Mouse (Mus musculus) midbrain, postnatal 0 days (tissue): ENCODE results near the gene Strip1. TPM values are rescaled to one million over a fixed set of nuclear protein-coding genes. Genes with fewer than 3 reads are reported as not detected.

Source experiments
- ATAC-seq: fragments of 200-750 bp; cut with Nextera tagmentation; 2 replicates; pipeline ENCODE4 v1.8.0; 2017; ENCODE audit warnings: moderate number of reproducible peaks, mild to moderate bottlenecking, moderate TSS enrichment, moderate library complexity; ENCODE audit not compliant: low FRiP score
- DNase-seq: peaks from one replicate; pipeline ENCODE4 v3.0.0-alpha.2; 2015; ENCODE audit warnings: low spot score
- H3K27ac ChIP-seq: fragments of 300-500 bp; sonication (generic); 2 replicates; pipeline ENCODE4 v1.5.1; 2014; ENCODE audit warnings: low read depth, mild to moderate bottlenecking, low read length, mixed read lengths
- H3K27me3 ChIP-seq: fragments of 300-500 bp; sonication (generic); 2 replicates; pipeline ENCODE4 v1.6.1; 2014; ENCODE audit warnings: low read length, control low read depth, mixed read lengths; ENCODE audit not compliant: insufficient read depth
- H3K36me3 ChIP-seq: fragments of 300-500 bp; sonication (generic); 2 replicates; pipeline ENCODE4 v1.6.1; 2014; ENCODE audit warnings: low read length, control low read depth, mixed read lengths; ENCODE audit not compliant: insufficient read depth
- H3K4me1 ChIP-seq: fragments of 300-500 bp; sonication (generic); 2 replicates; pipeline ENCODE4 v1.6.1; 2014; ENCODE audit warnings: mild to moderate bottlenecking, control low read depth, antibody characterized with exemption, low read length, mixed read lengths; ENCODE audit not compliant: insufficient read depth
- H3K4me2 ChIP-seq: fragments of 300-500 bp; sonication (generic); 2 replicates; pipeline ENCODE4 v1.6.1; 2014; ENCODE audit warnings: low read depth, mild to moderate bottlenecking, low read length, mixed read lengths; ENCODE audit not compliant: poor library complexity, severe bottlenecking
- H3K4me3 ChIP-seq: fragments of 300-500 bp; sonication (generic); 2 replicates; pipeline ENCODE4 v1.5.1; 2014; ENCODE audit warnings: low read depth, mild to moderate bottlenecking, low read length, moderate library complexity
- H3K9ac ChIP-seq: fragments of 300-500 bp; sonication (generic); replicated peaks from 2 replicates; pipeline ENCODE4 v1.6.1; 2014; ENCODE audit warnings: mild to moderate bottlenecking, low read length, moderate library complexity, mixed read lengths; ENCODE audit not compliant: poor library complexity, severe bottlenecking
- H3K9me3 ChIP-seq: fragments of 300-500 bp; sonication (generic); 2 replicates; pipeline ENCODE4 v1.6.1; 2016; ENCODE audit warnings: low read length, control low read depth
- CTCF ChIP-seq: IDR thresholded peaks from 2 replicates; pipeline ENCODE4 v1.5.1; 2016; ENCODE audit warnings: antibody characterized with exemption, mild to moderate bottlenecking
- WGBS: fragments of 180-500 bp; shearing (Covaris S2); extraction: QIAGEN DNeasy Blood & Tissue Kit; methylation state at CpG from one replicate; pipeline ENCODE4 v1.1.7; 2014; 5-methylcytosine and 5-hydroxymethylcytosine counted together
- polyA plus RNA-seq: library from polyadenylated mRNA; unstranded; fragments of >200 nt; fragmentation: Nextera tagmentation; extraction: Ambion mirVana; gene quantifications from 2 replicates; pipeline ENCODE4 v1.2.1, GENCODE M21; 2015
- total RNA-seq: library from RNA; depleted of rRNA; stranded (reverse); fragments of >200 nt; gene quantifications from 2 replicates; pipeline ENCODE4 v1.2.3, GENCODE M21; 2014; rRNA removed

The Strip1 gene
- total RNA-seq (131 and 142 TPM in 2 replicates), polyA plus RNA-seq (120 and 122 TPM in 2 replicates)

DNA sequence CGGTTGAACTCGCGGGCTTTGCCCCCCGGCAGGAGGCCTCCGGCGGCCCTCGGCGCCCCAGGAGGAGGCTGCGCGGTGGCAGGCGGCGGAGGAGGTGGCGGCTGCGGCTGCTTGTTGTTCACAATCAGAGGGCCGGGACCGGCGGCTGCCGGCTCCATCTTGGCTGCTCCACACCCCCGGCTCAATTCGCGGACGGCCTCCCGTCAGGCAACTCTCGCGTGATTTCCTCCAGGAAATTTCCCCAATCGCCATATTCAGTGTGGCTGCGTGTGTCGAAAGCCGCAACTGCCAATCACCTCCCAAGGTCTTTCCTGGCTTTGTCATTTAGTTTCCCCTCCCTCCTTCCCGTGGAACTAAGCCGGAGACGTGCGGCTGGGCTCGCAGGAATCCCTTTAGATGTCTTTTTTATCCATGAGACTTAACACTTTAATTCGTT is at the start of gene Strip1:
Strip1 (minus strand) TSS at position 172 of the 436 bp plus-strand sequence.
- ATAC-seq, result peak; percentile 96
- Histone ChIP-seq H3K27me3 (no peaks in the 10 kb centered on the region), H3K9ac (peak within 1 kb of the TSS; percentile 91), H3K36me3 (peaks cover 18% of the 10 kb centered on the region), H3K4me1 (peaks cover 7% of the 10 kb centered on the region), H3K27ac (peak within 1 kb of the TSS; percentile 98), H3K4me3 (peak within 1 kb of the TSS; percentile 86), H3K9me3 (no peaks in the 10 kb centered on the region), H3K4me2 (peak within 1 kb of the TSS; percentile 73)
- WGBS, result under 1% methylated on average over 35 of the region's 35 CpGs
- TF ChIP-seq CTCF, result no peak
- peak; percentile 98 for DNase-seq

DNA sequence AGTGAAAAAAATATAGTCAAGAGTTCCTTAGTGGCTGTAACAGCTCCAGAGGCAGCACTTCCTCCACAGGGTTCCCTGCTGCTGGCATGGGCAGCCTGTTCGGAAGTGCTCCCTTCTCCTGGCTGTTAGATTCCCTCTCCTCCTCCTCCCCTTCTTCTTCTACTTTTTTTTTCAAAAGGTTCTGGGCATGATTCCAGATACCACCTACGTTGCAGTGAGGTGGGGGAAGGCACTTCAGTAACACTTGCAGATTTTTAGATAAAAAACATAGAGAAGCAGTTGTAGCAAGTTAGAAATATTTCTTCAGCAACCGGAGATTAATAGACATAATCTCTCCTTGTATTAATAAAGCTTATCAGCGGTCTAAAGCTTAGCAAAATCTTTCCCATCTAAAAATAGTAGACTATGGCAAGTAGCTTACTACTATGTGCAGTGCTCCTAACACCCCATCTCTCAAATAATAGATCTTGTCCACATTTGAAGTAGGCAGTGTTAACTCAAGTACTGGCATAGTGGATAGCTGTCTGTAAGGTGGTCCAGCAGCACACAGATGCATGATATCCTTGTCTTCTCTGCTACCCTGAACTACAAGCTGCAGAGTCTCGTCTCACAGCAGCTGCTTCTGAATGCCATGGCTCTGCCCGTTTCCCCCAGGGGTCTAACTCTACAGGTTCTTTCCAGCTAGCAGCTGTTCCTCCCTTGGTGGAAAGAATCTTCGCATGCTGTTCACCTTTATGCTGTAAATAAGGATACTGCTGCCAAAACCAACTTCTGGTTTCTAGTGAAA is 49.5 kb upstream of the Strip1 start:
- TF ChIP-seq CTCF, result no peak
- Histone ChIP-seq H3K4me1 (peaks cover 6% of the 10 kb centered on the region; the same call in 1 of the 2 replicates), H3K9me3 (no peaks in the 10 kb centered on the region), H3K4me3 (no peak overlapping the region), H3K9ac (no peak overlapping the region), H3K27ac (0 out of 2 replicates have a peak overlapping the region, but pooled peaks have one; percentile 26), H3K36me3 (0 out of 2 replicates have a peak, but pooled peaks cover under 1% of the 10 kb centered on the region), H3K27me3 (no peaks in the 10 kb centered on the region), H3K4me2 (no peak overlapping the region)
- ATAC-seq, result no peak
- 31% methylated on average over 7 of the region's 7 CpGs for WGBS
- peak; percentile 72 for DNase-seq

DNA sequence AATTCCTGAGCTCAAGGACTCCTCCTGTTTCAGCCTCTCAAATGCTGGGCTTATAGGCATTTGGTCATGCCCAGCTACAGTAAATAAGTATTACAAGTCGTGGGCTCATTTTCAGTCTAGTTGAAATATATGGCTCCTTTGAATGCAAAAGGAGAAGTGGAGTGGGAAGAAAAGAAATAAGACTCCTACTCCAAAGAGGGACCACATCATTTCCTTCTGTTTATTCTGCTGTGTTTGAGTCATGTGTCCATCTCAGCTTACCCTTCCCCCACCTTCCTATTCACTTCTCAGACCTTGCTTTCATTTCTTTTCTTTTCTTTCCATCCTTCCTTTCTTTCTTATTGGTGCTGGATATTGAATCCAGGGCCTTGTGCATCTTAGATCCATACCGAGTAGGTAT is 40.0 kb upstream of the Strip1 start:
- WGBS, result 95% methylated on average over 2 of the region's 2 CpGs
- Histone ChIP-seq H3K36me3 (peaks cover 72% of the 10 kb centered on the region), H3K9me3 (no peaks in the 10 kb centered on the region), H3K27ac (no peak overlapping the region), H3K27me3 (no peaks in the 10 kb centered on the region), H3K9ac (no peak overlapping the region), H3K4me3 (no peak overlapping the region), H3K4me2 (no peak overlapping the region), H3K4me1 (no peaks in the 10 kb centered on the region)
- DNase-seq (no peak), ATAC-seq (no peak)
- TF ChIP-seq CTCF, result no peak

DNA sequence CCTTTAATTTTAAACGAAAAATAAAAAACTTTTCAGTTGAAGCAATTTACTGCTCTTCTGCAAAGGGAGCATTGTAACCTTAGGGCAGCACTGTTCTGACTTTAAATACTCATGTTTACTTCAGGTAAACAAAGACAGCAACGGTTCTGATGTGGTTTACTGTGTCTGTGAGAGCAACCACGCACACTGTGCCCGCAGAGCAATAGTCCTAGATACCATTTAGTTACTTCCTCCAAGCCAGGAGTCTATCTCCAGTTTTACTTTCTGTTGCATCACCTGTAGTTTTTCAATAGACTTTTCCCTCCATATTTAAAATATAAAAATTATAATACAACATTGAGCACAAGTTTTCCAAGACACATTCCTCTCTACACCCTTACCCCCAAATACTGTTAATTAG is 39.0 kb upstream of the Strip1 start:
- no peak for ATAC-seq
- Histone ChIP-seq H3K4me2 (no peak overlapping the region), H3K36me3 (peaks cover 79% of the 10 kb centered on the region), H3K4me1 (no peaks in the 10 kb centered on the region), H3K9ac (no peak overlapping the region), H3K4me3 (no peak overlapping the region), H3K9me3 (no peaks in the 10 kb centered on the region), H3K27ac (no peak overlapping the region), H3K27me3 (no peaks in the 10 kb centered on the region)
- no peak for DNase-seq
- TF ChIP-seq CTCF, result no peak
- WGBS, result 92% methylated on average over 4 of the region's 4 CpGs

DNA sequence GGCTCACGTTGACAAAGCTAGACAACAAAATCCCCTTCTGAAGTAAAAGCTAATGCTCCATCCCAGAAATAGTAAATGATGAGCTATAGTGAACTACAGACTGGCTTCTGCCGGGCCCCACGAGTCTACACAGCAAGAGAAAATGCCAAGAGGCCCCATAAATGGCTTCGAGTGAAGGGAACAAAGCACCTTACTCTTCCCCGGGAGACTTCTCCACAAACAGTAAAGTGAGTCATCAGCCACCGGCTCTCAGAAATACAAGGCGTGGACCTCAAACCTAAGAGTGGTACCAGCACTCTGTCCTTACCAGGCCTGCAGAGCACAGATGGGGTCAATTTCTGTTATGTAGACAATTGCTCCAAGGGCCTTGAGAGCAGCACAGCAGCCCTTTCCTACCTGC is 37.3 kb upstream of the Strip1 start:
- Histone ChIP-seq H3K36me3 (peaks cover 83% of the 10 kb centered on the region), H3K27me3 (no peaks in the 10 kb centered on the region), H3K4me1 (no peaks in the 10 kb centered on the region), H3K9ac (no peak overlapping the region), H3K4me2 (no peak overlapping the region), H3K27ac (no peak overlapping the region), H3K4me3 (no peak overlapping the region), H3K9me3 (no peaks in the 10 kb centered on the region)
- 93% methylated on average over 7 of the region's 7 CpGs for WGBS
- no peak for TF ChIP-seq CTCF
- DNase-seq (no peak), ATAC-seq (no peak)

DNA sequence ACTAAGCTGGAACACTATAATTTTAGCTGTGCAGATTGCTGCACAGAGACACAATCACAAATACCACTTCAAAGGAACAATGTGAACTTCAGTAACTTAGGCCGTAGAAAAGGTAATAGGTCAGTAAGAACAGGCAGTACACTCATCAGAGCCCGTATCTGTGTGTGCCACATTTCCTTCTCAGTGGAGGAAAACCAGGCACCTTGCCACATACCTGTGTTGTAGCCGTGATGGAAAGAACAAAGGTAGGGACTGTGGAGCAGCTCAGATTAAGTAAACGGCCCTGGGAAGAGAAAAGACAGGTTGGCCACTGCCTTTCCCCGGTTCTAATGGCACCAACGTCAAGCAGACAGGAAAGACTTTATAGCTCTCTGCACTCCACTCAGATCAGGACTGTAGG is 35.9 kb upstream of the Strip1 start:
- WGBS, result 89% methylated on average over 6 of the region's 6 CpGs
- H3K9ac ChIP-seq, result no peak overlapping the region

More for the DNA sequence above, 35.9 kb upstream of the Strip1 start:
- H3K36me3 ChIP-seq, result peaks cover 75% of the 10 kb centered on the region
- no peak overlapping the region for H3K27ac ChIP-seq
- no peak overlapping the region for H3K4me3 ChIP-seq
- H3K9me3 ChIP-seq, result no peaks in the 10 kb centered on the region
- H3K4me1 ChIP-seq, result no peaks in the 10 kb centered on the region
- H3K27me3 ChIP-seq, result no peaks in the 10 kb centered on the region
- H3K4me2 ChIP-seq, result no peak overlapping the region
- ATAC-seq, result no peak
- DNase-seq, result no peak
- no peak for TF ChIP-seq CTCF
